Mouse (Mus musculus) layer of hippocampus, adult 11-12 months (tissue): ENCODE measurements around the gene Zfp874a.
A peak's percentile ranks its signal among the peaks of the same experiment; 100 is the strongest.
"Not testable (repeated sequence)": the region's sequence is repeated elsewhere in the genome, so short reads cannot be mapped to it uniquely, and the experiment has no call there.

ENCODE experiments used
- DNase-seq: peaks from one replicate; pipeline ENCODE4 v3.0.0; 2022; ENCODE audit warnings: low spot score

The Zfp874a gene

DNA sequence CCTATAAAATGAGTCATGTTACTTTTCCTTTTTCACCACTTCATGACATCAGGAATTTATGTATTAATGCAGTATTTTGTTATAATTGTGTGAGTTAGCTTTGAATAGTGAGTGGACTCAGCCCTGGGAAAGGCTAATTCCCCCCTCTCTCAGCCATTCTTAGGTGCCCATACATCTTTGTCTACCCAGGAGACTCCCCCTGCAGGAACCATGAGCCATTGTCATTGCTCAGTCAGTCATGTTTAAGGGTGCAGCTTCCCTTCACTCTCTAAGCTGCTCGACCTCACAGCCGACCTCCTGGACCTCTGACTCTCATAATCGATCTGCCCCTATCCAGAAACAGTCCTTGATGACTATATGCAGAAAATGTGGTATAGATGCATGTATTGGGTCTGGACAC lies 75.2 kb downstream of the Zfp874a start:
- DNase-seq = not testable (repeated sequence)

DNA sequence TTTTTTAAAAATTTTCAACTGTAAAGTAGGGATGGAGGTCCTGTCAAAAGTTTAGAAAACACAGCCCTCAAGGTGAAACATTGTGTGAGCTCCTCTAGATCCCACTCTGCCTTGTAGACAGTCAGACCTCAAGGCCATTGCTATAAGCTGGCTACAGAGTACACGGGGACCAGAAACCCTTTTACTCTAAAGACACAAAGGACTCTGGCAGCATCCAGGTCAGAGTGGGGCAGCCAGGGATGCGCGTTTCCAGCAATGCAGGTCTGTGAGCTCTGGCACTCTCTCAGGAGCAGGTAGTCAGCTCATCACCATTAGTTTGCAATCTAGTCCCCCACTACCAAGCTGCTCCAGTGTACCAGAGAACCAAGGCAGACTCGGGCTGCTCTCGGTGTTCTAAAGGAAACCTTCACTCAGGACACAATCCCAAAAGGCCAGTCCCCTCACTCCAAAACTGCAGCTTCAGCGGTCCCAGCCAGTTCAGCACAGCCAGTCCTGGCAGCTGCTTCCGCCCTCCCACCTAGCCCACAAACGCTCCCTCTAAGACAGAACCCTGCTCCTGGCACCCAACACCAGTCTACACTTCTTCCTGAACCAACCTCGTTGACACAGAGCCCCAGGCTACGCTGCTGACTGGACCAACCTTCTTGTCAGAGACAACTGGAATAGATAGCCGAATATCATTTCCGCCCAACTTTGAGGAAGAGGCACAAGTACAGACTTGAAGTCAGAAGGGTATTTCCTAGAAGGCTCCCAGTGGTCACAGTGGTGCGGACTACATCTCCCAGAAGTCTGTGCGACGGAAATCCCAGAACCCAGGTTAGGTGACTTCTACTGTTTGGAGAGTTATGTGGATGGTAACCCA lies 76.1 kb downstream of the Zfp874a start, which contains the start of the genes Gm28041 and Zfp456:
Gene Gm28041, minus strand, starts transcription at position 684 of the 862 bp plus-strand sequence.
Gene Zfp456, minus strand, starts transcription at position 761 of the 862 bp plus-strand sequence.
- DNase-seq = peak; percentile 62
